ENCODE assay signal across 7 mouse cellular contexts in the genomic region with DNA sequence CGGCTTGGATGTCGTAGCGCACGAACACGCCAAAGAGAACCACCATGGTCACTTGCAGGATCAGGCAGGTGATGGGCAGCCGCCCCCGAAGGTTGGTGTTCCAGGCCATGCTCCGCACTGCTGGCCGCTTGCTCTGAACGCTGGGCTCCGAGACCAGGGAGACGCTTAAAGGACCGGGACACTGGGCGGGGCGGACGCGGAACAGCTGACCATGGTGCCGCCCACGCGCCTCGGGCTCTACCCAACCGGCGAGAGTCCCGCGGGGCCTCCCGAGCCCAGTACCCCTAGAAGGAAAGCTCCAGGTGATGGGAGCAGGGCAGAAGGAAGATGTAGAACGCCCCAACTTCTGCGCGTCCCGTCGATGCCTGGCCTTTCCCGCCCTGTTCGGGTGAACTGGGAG. TPM values are rescaled to one million over a fixed set of nuclear protein-coding genes. Genes with fewer than 3 reads are reported as not detected.
A peak's percentile ranks its signal among the peaks of the same experiment; 100 is the strongest.
DNase-seq lines count a peak whose midpoint lies in the region; ATAC-seq lines count a peak whose summit lies in the region.

A gene (minus strand): TSS at position 240 of the 400 bp plus-strand sequence.

- no peak within 1 kb of the TSS for H3K27ac ChIP-seq in forebrain, embryonic 12.5 days
- no peak within 1 kb of the TSS for H3K27ac ChIP-seq in stomach, embryonic 15.5 days

- peak within 1 kb of the TSS; percentile 49 for H3K4me2 ChIP-seq in forebrain, embryonic 12.5 days
- peak within 1 kb of the TSS; percentile 45 for H3K4me2 ChIP-seq in stomach, embryonic 15.5 days

- H3K4me3 ChIP-seq in megakaryocyte, embryonic 14.5 days (replicated peaks) = peak within 1 kb of the TSS; percentile 78
- peak within 1 kb of the TSS; percentile 26 for H3K4me3 ChIP-seq in forebrain, embryonic 12.5 days (replicated peaks)
- peak within 1 kb of the TSS; percentile 22 for H3K4me3 ChIP-seq in stomach, embryonic 15.5 days (replicated peaks)

- H3K9me3 ChIP-seq in megakaryocyte, embryonic 14.5 days = no peaks in the 10 kb centered on the region
- no peaks in the 10 kb centered on the region for H3K9me3 ChIP-seq in forebrain, embryonic 12.5 days
- no peaks in the 10 kb centered on the region for H3K9me3 ChIP-seq in stomach, embryonic 15.5 days

- ATAC-seq in megakaryocyte, adult 5-6 weeks (ENCODE audit: poor library complexity, severe bottlenecking) = no peak
- no peak for ATAC-seq in forebrain, embryonic 12.5 days (ENCODE audit: low FRiP score)
- ATAC-seq in stomach, embryonic 15.5 days (ENCODE audit: insufficient read depth, low FRiP score, low read depth) = no peak

- H3K27me3 ChIP-seq in megakaryocyte, embryonic 14.5 days (replicated peaks) = peaks cover 79% of the 10 kb centered on the region
- H3K27me3 ChIP-seq in forebrain, embryonic 12.5 days = peaks cover 55% of the 10 kb centered on the region
- peaks cover 48% of the 10 kb centered on the region for H3K27me3 ChIP-seq in stomach, embryonic 15.5 days (replicated peaks)

- peaks cover 11% of the 10 kb centered on the region; the same call in 1 of the 2 replicates for H3K4me1 ChIP-seq in megakaryocyte, embryonic 14.5 days
- peaks cover 6% of the 10 kb centered on the region for H3K4me1 ChIP-seq in forebrain, embryonic 12.5 days
- H3K4me1 ChIP-seq in stomach, embryonic 15.5 days = peaks cover 3% of the 10 kb centered on the region; the same call in 1 of the 2 replicates

- no peaks in the 10 kb centered on the region for H3K36me3 ChIP-seq in megakaryocyte, embryonic 14.5 days (replicated peaks; ENCODE audit: low read length)
- no peaks in the 10 kb centered on the region for H3K36me3 ChIP-seq in forebrain, embryonic 12.5 days (replicated peaks)
- H3K36me3 ChIP-seq in stomach, embryonic 15.5 days = no peaks in the 10 kb centered on the region

- H3K9ac ChIP-seq in forebrain, embryonic 12.5 days = no peak within 1 kb of the TSS
- H3K9ac ChIP-seq in stomach, embryonic 15.5 days = no peak within 1 kb of the TSS

- peak; percentile 58 for DNase-seq in kidney, postnatal 10 days
- DNase-seq in layer of hippocampus, adult 11-12 months (ENCODE audit: low spot score) = no peak
- DNase-seq in thymus, postnatal 25 days = no peak

- 9% methylated on average over 33 of the region's 33 CpGs for WGBS in forebrain, embryonic 12.5 days
- 8% methylated on average over 33 of the region's 33 CpGs for WGBS in stomach, embryonic 15.5 days

RNA-seq across cellular contexts. Expression of the gene that starts here (rescaled TPM):
- polyA plus RNA-seq in megakaryocyte, embryonic 14.5 days (2012; ENCODE audit: insufficient read depth, low replicate concordance) = not detected in 2 replicates
- 0.18 and 1.0 TPM in 2 replicates for total RNA-seq in megakaryocyte, adult 5-6 weeks (2015)
- total RNA-seq in megakaryocyte, adult 5-6 weeks (2017) = 0.77 TPM in 1 of 2 replicates, not detected in the other
- polyA plus RNA-seq in forebrain, embryonic 12.5 days (2016; fragmentation: Nextera tagmentation; extraction: Ambion mirVana) = 7.1 and 8.5 TPM in 2 replicates
- polyA plus RNA-seq in stomach, embryonic 15.5 days (2015; fragmentation: Nextera tagmentation; extraction: Ambion mirVana) = 0.10 and 0.41 TPM in 2 replicates

Comparison
In these comparisons a context has a peak if more than half of its experiments do, and no peak if none do; other contexts are left out.
1. H3K4me3 ChIP-seq: peak in every context shown above with its lines; median percentile 78 in megakaryocyte, embryonic 14.5 days; 26 in forebrain, embryonic 12.5 days; 22 in stomach, embryonic 15.5 days.